Mouse (Mus musculus) erythroblast, adult 5-6 weeks (primary cell): ENCODE measurements around the gene Gm13289. TPM values are rescaled to one million over a fixed set of nuclear protein-coding genes. Genes with fewer than 3 reads are reported as not detected.
"Not testable (repeated sequence)": the region's sequence is repeated elsewhere in the genome, so short reads cannot be mapped to it uniquely, and the experiment has no call there.

ENCODE experiments used
- ATAC-seq: replicated peaks from 2 replicates; pipeline ENCODE4 v1.8.0; 2016; ENCODE audit warnings: moderate number of reproducible peaks, mild to moderate bottlenecking, moderate TSS enrichment, inconsistent platforms; ENCODE audit not compliant: poor library complexity, low FRiP score, severe bottlenecking
- total RNA-seq, 2 experiments: library from RNA; stranded (forward) in 1 of 2; stranded (reverse) in 1 of 2; fragments of 150-400 nt in 1 of 2; fragments of 200-764, 138-1000 nt in 1 of 2; gene quantifications; 2 replicates each; pipeline versions ENCODE4 v1.2.3 to v1.2.4; 2015 to 2017; ENCODE audit warnings: low replicate concordance in 2 of 2

Gm13289 gene
- total RNA-seq (2015; ENCODE audit: low replicate concordance) (not detected in 2 replicates), total RNA-seq (2017; ENCODE audit: low replicate concordance) (not detected in 2 replicates)

GRCm38 (mm10) chr4:88776622-88777021 lies at the start of gene Gm13289:
TSS of gene Gm13289 (plus strand) at chr4:88776922.
- not testable (repeated sequence) for ATAC-seq

- peak; percentile 66; the same call in 1 of the 2 replicates for ATAC-seq
Observed at GRCm38 (mm10) chr4:88727324-88727723, 49.4 kb upstream of the Gm13289 start.

GRCm38 (mm10) chr4:88738480-88738879 lies 38.2 kb upstream of the Gm13289 start:
- ATAC-seq = peak; percentile 81

GRCm38 (mm10) chr4:88739036-88739435 lies 37.7 kb upstream of the Gm13289 start:
- ATAC-seq = no peak

- no peak for ATAC-seq
Observed at GRCm38 (mm10) chr4:88741426-88741825, 35.3 kb upstream of the Gm13289 start.

- no peak for ATAC-seq
Observed at GRCm38 (mm10) chr4:88742771-88743371, 33.9 kb upstream of the Gm13289 start.

- no peak for ATAC-seq
Observed at GRCm38 (mm10) chr4:88744207-88744606, 32.5 kb upstream of the Gm13289 start.

- no peak for ATAC-seq
Observed at GRCm38 (mm10) chr4:88749926-88750325, 26.8 kb upstream of the Gm13289 start.

- not testable (repeated sequence) for ATAC-seq
Observed at GRCm38 (mm10) chr4:88754818-88755340, 21.8 kb upstream of the Gm13289 start, which contains the start of gene Gm13271. TSS of gene Gm13271 (plus strand) at chr4:88754868.

GRCm38 (mm10) chr4:88756581-88757513 lies 19.9 kb upstream of the Gm13289 start:
- not testable (repeated sequence) for ATAC-seq

- ATAC-seq = peak; percentile 97
Observed at GRCm38 (mm10) chr4:88757628-88758031, 19.1 kb upstream of the Gm13289 start.

- ATAC-seq = not testable (repeated sequence)
Observed at GRCm38 (mm10) chr4:88758751-88759150, 18.0 kb upstream of the Gm13289 start.

- ATAC-seq = not testable (repeated sequence)
Observed at GRCm38 (mm10) chr4:88759610-88760268, 17.0 kb upstream of the Gm13289 start, which contains the start of gene Gm13283. TSS of gene Gm13283 (plus strand) at chr4:88760119.

GRCm38 (mm10) chr4:88760431-88760830 lies 16.3 kb upstream of the Gm13289 start:
- not testable (repeated sequence) for ATAC-seq

GRCm38 (mm10) chr4:88761776-88762175 lies 14.9 kb upstream of the Gm13289 start:
- not testable (repeated sequence) for ATAC-seq

GRCm38 (mm10) chr4:88762341-88762740 lies 14.4 kb upstream of the Gm13289 start:
- not testable (repeated sequence) for ATAC-seq

GRCm38 (mm10) chr4:88763384-88764018 lies 13.2 kb upstream of the Gm13289 start:
- ATAC-seq = not testable (repeated sequence)

GRCm38 (mm10) chr4:88773534-88773933 lies 3.2 kb upstream of the Gm13289 start, which contains the start of gene Gm13290:
TSS of gene Gm13290 (plus strand) at chr4:88773834.
- ATAC-seq = not testable (repeated sequence)

- ATAC-seq = not testable (repeated sequence)
Observed at GRCm38 (mm10) chr4:88779550-88779949, 2.8 kb downstream of the Gm13289 start, which contains the start of gene Gm13272. TSS of gene Gm13272 (plus strand) at chr4:88779850.
